Comparison of ENCODE assay signal across 33 mouse cellular contexts in genomic region chr8:117706141-117706540, GRCm38 (mm10). TPM values are rescaled to one million over a fixed set of nuclear protein-coding genes. Genes with fewer than 3 reads are reported as not detected.
DNase-seq lines count a peak whose midpoint lies in the region; ATAC-seq and TF ChIP-seq lines count a peak whose summit lies in the region.
"Had no signal": no experiment of that assay in that cellular context is flagged by ENCODE, and none has a peak within 500 bp of the region (broad histone marks: within the 10 kb centered on the region; RNA-seq: fewer than 3 reads in every experiment).

No protein-coding gene starts in this region.

- no peak for TF ChIP-seq POLR2A in liver, adult 2 months (IDR thresholded peaks at IDR 0.05; ENCODE audit: extremely low read depth, insufficient read depth, low read length)
- no peak for TF ChIP-seq POLR2A in thymus, adult 2 months (IDR thresholded peaks at IDR 0.05; ENCODE audit: control insufficient read depth, extremely low read depth, insufficient read depth, low read length, poor library complexity)

- DNase-seq in liver, adult 2 months (ENCODE audit: extremely low read depth, low read depth, low spot score): no peak
- DNase-seq in liver, embryonic 11.5 days (ENCODE audit: low spot score): no peak
- DNase-seq in urinary bladder, postnatal 14 days (ENCODE audit: low spot score): peak; percentile 29
- no peak for DNase-seq in urinary bladder, adult 2 months (ENCODE audit: low spot score)
- no peak for DNase-seq in thymus, adult 2 months
- DNase-seq in heart, adult 9 months (ENCODE audit: low spot score in 2 of 2): no peak
- DNase-seq: adrenal gland, adult 8-10 months; adrenal gland, postnatal 25 days; cerebellum, adult 11-12 months; cerebellum, adult 8-10 months; cerebellum, postnatal 10 days; cerebellum, postnatal 36 days; embryo, embryonic 11 days; gastrocnemius, postnatal 10 days; gastrocnemius, postnatal 36 days; heart, adult 2 months had no signal

- H3K4me3 ChIP-seq in liver, adult 2 months (ENCODE audit: insufficient read depth, low read depth, low read length): no peak overlapping the region
- H3K4me3 ChIP-seq in liver, embryonic 11.5 days (ENCODE audit: low read depth, low read length): no peak overlapping the region
- no peak overlapping the region for H3K4me3 ChIP-seq in thymus, adult 2 months (ENCODE audit: control insufficient read depth, insufficient read depth, low read length)
- H3K4me3 ChIP-seq: embryonic facial prominence, embryonic 10.5 days; embryonic facial prominence, embryonic 13.5 days; forebrain, embryonic 10.5 days; forebrain, embryonic 13.5 days; heart, adult 2 months; hindbrain, embryonic 12.5 days; hindbrain, embryonic 15.5 days had no signal

- no peak overlapping the region for H3K4me2 ChIP-seq in liver, embryonic 11.5 days
- H3K4me2 ChIP-seq: embryonic facial prominence, embryonic 13.5 days; forebrain, embryonic 13.5 days; heart, embryonic 11.5 days; hindbrain, embryonic 12.5 days; hindbrain, embryonic 15.5 days had no signal

- no peaks in the 10 kb centered on the region for H3K9me3 ChIP-seq in liver, embryonic 11.5 days (ENCODE audit: control insufficient read depth, low read length)
- H3K9me3 ChIP-seq: embryonic facial prominence, embryonic 10.5 days; embryonic facial prominence, embryonic 13.5 days; forebrain, embryonic 10.5 days; forebrain, embryonic 13.5 days; hindbrain, embryonic 12.5 days; hindbrain, embryonic 15.5 days had no signal

- peaks cover 32% of the 10 kb centered on the region; the same call in 1 of the 2 replicates for H3K79me2 ChIP-seq in liver, adult 2 months (ENCODE audit: control insufficient read depth, insufficient read depth, low read length)

- no peak for TF ChIP-seq CTCF in liver, adult 2 months (IDR thresholded peaks at IDR 0.05; ENCODE audit: low read depth, low read length)
- no peak for TF ChIP-seq CTCF in thymus, adult 2 months (IDR thresholded peaks at IDR 0.05; ENCODE audit: borderline replicate concordance, control insufficient read depth, extremely low read depth, insufficient read depth, low read length, poor library complexity)

- 82% methylated on average over 4 of the region's 4 CpGs for WGBS in liver, adult 2 months
- 75% methylated on average over 4 of the region's 4 CpGs for WGBS in liver, embryonic 11.5 days
- WGBS in thymus, adult 2 months: 81% methylated on average over 4 of the region's 4 CpGs

- H3K9ac ChIP-seq in liver, adult 2 months (ENCODE audit: low read depth, low read length): peak overlapping the region; percentile 21; the same call in 1 of the 2 replicates
- no peak overlapping the region for H3K9ac ChIP-seq in liver, embryonic 11.5 days (ENCODE audit: low read depth, low read length)
- H3K9ac ChIP-seq: embryonic facial prominence, embryonic 13.5 days; forebrain, embryonic 13.5 days; hindbrain, embryonic 12.5 days; hindbrain, embryonic 15.5 days had no signal

- no peaks in the 10 kb centered on the region for H3K27me3 ChIP-seq in liver, adult 2 months (ENCODE audit: control insufficient read depth, insufficient read depth, low read length)
- no peaks in the 10 kb centered on the region for H3K27me3 ChIP-seq in liver, embryonic 11.5 days (replicated peaks; ENCODE audit: control insufficient read depth, insufficient read depth, low read length)
- H3K27me3 ChIP-seq in thymus, adult 2 months (ENCODE audit: control insufficient read depth, insufficient read depth, low read length): no peaks in the 10 kb centered on the region
- H3K27me3 ChIP-seq: embryonic facial prominence, embryonic 13.5 days; forebrain, embryonic 13.5 days; hindbrain, embryonic 12.5 days; hindbrain, embryonic 15.5 days had no signal

- H3K36me3 ChIP-seq in liver, adult 2 months (ENCODE audit: control insufficient read depth, insufficient read depth, low read length): peaks cover 15% of the 10 kb centered on the region
- H3K36me3 ChIP-seq in liver, embryonic 11.5 days (ENCODE audit: control insufficient read depth, insufficient read depth, low read length): no peaks in the 10 kb centered on the region
- no peaks in the 10 kb centered on the region for H3K36me3 ChIP-seq in thymus, adult 2 months (ENCODE audit: control insufficient read depth, insufficient read depth, low read length)
- H3K36me3 ChIP-seq: embryonic facial prominence, embryonic 10.5 days; embryonic facial prominence, embryonic 13.5 days; forebrain, embryonic 10.5 days; hindbrain, embryonic 12.5 days; hindbrain, embryonic 15.5 days had no signal

- H3K27ac ChIP-seq in liver, adult 2 months (replicated peaks; ENCODE audit: insufficient read depth, low read depth, low read length): peak overlapping the region; percentile 62
- H3K27ac ChIP-seq in liver, embryonic 11.5 days (ENCODE audit: low read depth, low read length): no peak overlapping the region
- H3K27ac ChIP-seq in thymus, adult 2 months (ENCODE audit: control insufficient read depth, insufficient read depth, low read length): no peak overlapping the region
- H3K27ac ChIP-seq: embryonic facial prominence, embryonic 10.5 days; embryonic facial prominence, embryonic 13.5 days; forebrain, embryonic 10.5 days; forebrain, embryonic 13.5 days; heart, adult 2 months; hindbrain, embryonic 12.5 days; hindbrain, embryonic 15.5 days had no signal

- H3K4me1 ChIP-seq in liver, adult 2 months (ENCODE audit: control insufficient read depth, insufficient read depth, low read length): peaks cover 19% of the 10 kb centered on the region
- H3K4me1 ChIP-seq in liver, embryonic 11.5 days (replicated peaks; ENCODE audit: control insufficient read depth, insufficient read depth, low read length): no peaks in the 10 kb centered on the region
- H3K4me1 ChIP-seq in thymus, adult 2 months (replicated peaks; ENCODE audit: control insufficient read depth, insufficient read depth, low read length): no peaks in the 10 kb centered on the region

- no peak for ATAC-seq in liver, embryonic 11.5 days (replicated peaks; ENCODE audit: low FRiP score)
- ATAC-seq in monocyte, adult 5-6 weeks (replicated peaks; ENCODE audit: insufficient number of reproducible peaks, low FRiP score, low TSS enrichment, poor library complexity, severe bottlenecking): peak; percentile 56; the same call in 1 of the 2 replicates
- ATAC-seq: activated CD4-positive, CD25-positive, alpha-beta regulatory T cell, adult 4 months; forebrain, embryonic 13.5 days; forebrain, embryonic 16.5 days had no signal

RNA-seq across cellular contexts. Expression of gene Hsd17b2, which starts 4.4 kb away (rescaled TPM):
- total RNA-seq in liver, adult 2 months (2014; rRNA removed): 228 and 380 TPM in 2 replicates
- polyA plus RNA-seq in liver, adult 2 months (2012; rRNA removed): 234 and 259 TPM in 2 replicates
- polyA plus RNA-seq in liver, embryonic 11.5 days (2014; fragmentation: Nextera tagmentation; extraction: Ambion mirVana): 13.8 and 15.6 TPM in 2 replicates
- polyA plus RNA-seq in urinary bladder, adult 2 months (2012; rRNA removed): 27.4 and 41.2 TPM in 2 replicates
- total RNA-seq in monocyte, adult 5-6 weeks (2017): 0.39 to 4.9 TPM (median 1.7 TPM) in 3 replicates
- polyA plus RNA-seq in thymus, adult 2 months (2012; rRNA removed): 0.40 and 0.71 TPM in 2 replicates
- total RNA-seq: adrenal gland, adult 8-10 months; adrenal gland, postnatal 25 days; gastrocnemius, adult 18-20 months; gastrocnemius, postnatal 36 days; granulocyte monocyte progenitor cell, adult 5-6 weeks; heart, adult 2 months; heart, postnatal 25 days; hematopoietic stem cell, adult 5-6 weeks had no signal
- polyA plus RNA-seq: activated CD4-positive, CD25-positive, alpha-beta regulatory T cell, adult 4 months; brain, embryonic 14.5 days; embryonic facial prominence, embryonic 10.5 days; forebrain, embryonic 10.5 days; forebrain, embryonic 16.5 days; heart, adult 2 months; heart, embryonic 14.5 days; heart, postnatal 0 days; hindbrain, embryonic 12.5 days had no signal

RNA-seq across cellular contexts. Expression of gene Sdr42e1, which starts 32.7 kb away (rescaled TPM):
- total RNA-seq in liver, adult 2 months (2014; rRNA removed): 56.5 and 77.6 TPM in 2 replicates
- polyA plus RNA-seq in liver, adult 2 months (2012; rRNA removed): 124 and 131 TPM in 2 replicates
- polyA plus RNA-seq in liver, embryonic 11.5 days (2014; fragmentation: Nextera tagmentation; extraction: Ambion mirVana): 1.0 and 1.7 TPM in 2 replicates
- polyA plus RNA-seq in urinary bladder, adult 2 months (2012; rRNA removed): 58.3 and 71.6 TPM in 2 replicates
- 0.76 to 5.2 TPM (median 1.9 TPM) in 3 replicates for total RNA-seq in monocyte, adult 5-6 weeks (2017)
- 5.1 and 5.3 TPM in 2 replicates for polyA plus RNA-seq in thymus, adult 2 months (2012; rRNA removed)
